Comparison of ENCODE assay signal across 8 mouse cellular contexts in the genomic region with DNA sequence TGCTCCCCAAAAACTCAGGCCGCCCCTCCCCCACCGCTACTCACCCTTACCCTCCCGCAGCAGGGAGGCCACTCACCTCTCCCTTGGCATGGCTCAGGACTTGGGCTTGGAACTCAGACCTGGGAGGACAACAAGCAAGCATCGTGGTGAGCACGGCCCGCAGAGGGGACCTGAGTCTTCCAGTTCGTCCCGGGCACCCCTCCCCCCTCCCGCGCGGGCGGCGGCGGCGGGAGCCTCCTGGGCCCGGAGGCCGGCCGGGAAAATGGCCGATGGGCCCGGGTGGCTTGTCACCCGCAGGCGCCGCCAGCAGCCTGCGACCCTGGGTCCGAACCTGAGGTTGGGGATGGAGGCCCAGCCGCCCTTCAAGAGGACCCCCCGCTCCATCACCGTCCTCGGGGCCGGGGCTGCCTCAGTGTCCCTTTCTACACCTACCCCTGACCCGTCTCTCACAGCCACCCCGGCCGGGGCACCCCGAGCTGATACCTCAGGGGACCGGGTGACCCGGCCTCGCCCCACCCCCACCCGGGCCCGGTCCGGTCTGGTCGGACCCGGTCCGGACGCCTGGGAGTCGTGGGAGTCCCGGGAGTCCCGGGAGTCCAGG. TPM values are rescaled to one million over a fixed set of nuclear protein-coding genes. Genes with fewer than 3 reads are reported as not detected.
DNase-seq lines count a peak whose midpoint lies in the region; ATAC-seq and TF ChIP-seq lines count a peak whose summit lies in the region.

No protein-coding gene starts in this region.

- 0% methylated on average over 43 of the region's 47 CpGs for WGBS in liver, postnatal 0 days (ENCODE audit: insufficient replicate concordance)

- H3K27me3 ChIP-seq in liver, postnatal 0 days (ENCODE audit: insufficient read depth, low read length): no peaks in the 10 kb centered on the region

- DNase-seq in 416B (ENCODE audit: low read depth): peak; percentile 17
- peak; percentile 36 for DNase-seq in ES-CJ7 (ENCODE audit: low read depth, low spot score)
- peak; percentile 64 for DNase-seq in cerebellum, adult 8-10 months
- peak; percentile 39 to 48 for DNase-seq in gastrocnemius, postnatal 4 days (ENCODE audit: low spot score in 2 of 2)
- peak; percentile 29 for DNase-seq in kidney, adult 9 months
- DNase-seq in liver, postnatal 0 days: peak; percentile 69
- peak; percentile 39 for DNase-seq in right cerebral cortex, postnatal 4 days

- H3K36me3 ChIP-seq in liver, postnatal 0 days (replicated peaks; ENCODE audit: insufficient read depth, low read length): peaks cover 21% of the 10 kb centered on the region

- peaks cover 22% of the 10 kb centered on the region for H3K4me1 ChIP-seq in liver, postnatal 0 days (ENCODE audit: insufficient read depth)

- no peak for TF ChIP-seq CTCF in liver, postnatal 0 days (IDR thresholded peaks at IDR 0.05; ENCODE audit: low read depth)

- H3K9ac ChIP-seq in liver, postnatal 0 days (replicated peaks): peak overlapping the region; percentile 87

- H3K27ac ChIP-seq in liver, postnatal 0 days (ENCODE audit: low read depth): peak overlapping the region; percentile 66

- no peaks in the 10 kb centered on the region for H3K9me3 ChIP-seq in liver, postnatal 0 days (ENCODE audit: low read length)

- H3K4me3 ChIP-seq in liver, postnatal 0 days (ENCODE audit: low read depth, low read length): peak overlapping the region; percentile 92

- peak overlapping the region; percentile 99 for H3K4me2 ChIP-seq in liver, postnatal 0 days (ENCODE audit: low read depth, low read length)

- no peak for ATAC-seq in liver, postnatal 0 days
- no peak for ATAC-seq in erythroid progenitor cell, adult 5-6 weeks (replicated peaks; ENCODE audit: low FRiP score, poor library complexity, severe bottlenecking)

- no peak for TF ChIP-seq EP300 in liver, postnatal 0 days (IDR thresholded peaks at IDR 0.05; ENCODE audit: low read depth)

RNA-seq across cellular contexts. Expression of a gene that starts 0.5 kb away (rescaled TPM):
- total RNA-seq in gastrocnemius, postnatal 4 days (2021): 10 to 100 TPM; 25.3 to 26.2 TPM
- 31.1 and 32.4 TPM in 2 replicates for polyA plus RNA-seq in liver, postnatal 0 days (2015; fragmentation: Nextera tagmentation; extraction: Ambion mirVana)
- total RNA-seq in erythroid progenitor cell, adult 5-6 weeks (2015; ENCODE audit: low replicate concordance): 131 and 148 TPM in 2 replicates
- 180 and 187 TPM in 2 replicates for total RNA-seq in erythroid progenitor cell, adult 5-6 weeks (2017; ENCODE audit: low replicate concordance)

Comparison
In these comparisons a context has a peak if more than half of its experiments do, and no peak if none do; other contexts are left out.
1. DNase-seq: peak in every context shown above with its lines; median percentile 69 in liver, postnatal 0 days; 64 in cerebellum, adult 8-10 months; 44 in gastrocnemius, postnatal 4 days; 39 in right cerebral cortex, postnatal 4 days; 36 in ES-CJ7; 29 in kidney, adult 9 months; 17 in 416B.
2. RNA of a gene that starts 0.5 kb away (total RNA-seq): 131 to 187 TPM in erythroid progenitor cell, adult 5-6 weeks; 25.3 to 26.2 TPM in gastrocnemius, postnatal 4 days; every median in the first group is over 4 times any median in the second.